Mouse (Mus musculus): ENCODE results near the gene Mov10. TPM values are rescaled to one million over a fixed set of nuclear protein-coding genes. Genes with fewer than 3 reads are reported as not detected.

Gene Mov10
- polyA plus RNA-seq, 1 experiment = 13.5 TPM

GRCm38 (mm10) chr3:104788075-104788474, 30.3 kb downstream of the Mov10 start, which contains the start of gene Rhoc:
Gene Rhoc (plus strand): TSS chr3:104788375.
- no peak for TF ChIP-seq POLR2A (IDR thresholded peaks at IDR 0.05; ENCODE audit: borderline replicate concordance, extremely low read depth, low read depth, low read length)
- TF ChIP-seq CTCF (IDR thresholded peaks at IDR 0.05; ENCODE audit: insufficient read depth, low read length) = no peak
- Histone ChIP-seq H3K4me1 (ENCODE audit: control insufficient read depth, insufficient read depth, low read length) (peaks cover 12% of the 10 kb centered on the region), H3K4me3 (replicated peaks; ENCODE audit: extremely low read depth, low read depth, low read length) (peak within 1 kb of the TSS; percentile 70)
- WGBS = 22% methylated on average over 3 of the region's 3 CpGs
- no peak for DNase-seq

GRCm38 (mm10) chr3:104785284-104785683, 33.1 kb downstream of the Mov10 start:
- no peak for DNase-seq
- Histone ChIP-seq H3K4me1 (ENCODE audit: control insufficient read depth, insufficient read depth, low read length) (peaks cover 24% of the 10 kb centered on the region), H3K4me3 (replicated peaks; ENCODE audit: extremely low read depth, low read depth, low read length) (no peak overlapping the region)
- TF ChIP-seq CTCF (IDR thresholded peaks at IDR 0.05; ENCODE audit: insufficient read depth, low read length) (no peak), POLR2A (IDR thresholded peaks at IDR 0.05; ENCODE audit: borderline replicate concordance, extremely low read depth, low read depth, low read length) (no peak)
- WGBS = 97% methylated on average over 6 of the region's 6 CpGs

- TF ChIP-seq POLR2A (IDR thresholded peaks at IDR 0.05; ENCODE audit: borderline replicate concordance, extremely low read depth, low read depth, low read length) (no peak), CTCF (IDR thresholded peaks at IDR 0.05; ENCODE audit: insufficient read depth, low read length) (no peak)
- no peak for DNase-seq
- Histone ChIP-seq H3K4me3 (replicated peaks; ENCODE audit: extremely low read depth, low read depth, low read length) (no peak overlapping the region), H3K4me1 (ENCODE audit: control insufficient read depth, insufficient read depth, low read length) (peaks cover 24% of the 10 kb centered on the region)
- 43% methylated on average over 14 of the region's 14 CpGs for WGBS
These were observed 34.3 kb downstream of the Mov10 start for GRCm38 (mm10) chr3:104783971-104784500.

GRCm38 (mm10) chr3:104782061-104782681, 36.2 kb downstream of the Mov10 start:
- DNase-seq = no peak
- no peak for TF ChIP-seq CTCF (IDR thresholded peaks at IDR 0.05; ENCODE audit: insufficient read depth, low read length)
- no peak for TF ChIP-seq POLR2A (IDR thresholded peaks at IDR 0.05; ENCODE audit: borderline replicate concordance, extremely low read depth, low read depth, low read length)

GRCm38 (mm10) chr3:104781471-104781903, 36.9 kb downstream of the Mov10 start, which contains the start of gene Fam19a3:
Gene Fam19a3 (minus strand): TSS chr3:104781840.
- H3K4me1 ChIP-seq (ENCODE audit: control insufficient read depth, insufficient read depth, low read length) = peaks cover 27% of the 10 kb centered on the region
- no peak for TF ChIP-seq POLR2A (IDR thresholded peaks at IDR 0.05; ENCODE audit: borderline replicate concordance, extremely low read depth, low read depth, low read length)
- no peak for TF ChIP-seq CTCF (IDR thresholded peaks at IDR 0.05; ENCODE audit: insufficient read depth, low read length)
- H3K4me3 ChIP-seq (replicated peaks; ENCODE audit: extremely low read depth, low read depth, low read length) = peak within 1 kb of the TSS; percentile 49
- under 1% methylated on average over 26 of the region's 26 CpGs for WGBS
- no peak for DNase-seq

More at GRCm38 (mm10) chr3:104782061-104782681, 36.2 kb downstream of the Mov10 start:
- H3K4me3 ChIP-seq (replicated peaks; ENCODE audit: extremely low read depth, low read depth, low read length) = peak overlapping the region; percentile 49
- H3K4me1 ChIP-seq (ENCODE audit: control insufficient read depth, insufficient read depth, low read length) = peaks cover 26% of the 10 kb centered on the region
- WGBS = 22% methylated on average over 12 of the region's 12 CpGs

GRCm38 (mm10) chr3:104780561-104781420, 37.6 kb downstream of the Mov10 start, which contains the start of gene Ppm1j:
Gene Ppm1j (plus strand): TSS chr3:104781056.
- H3K4me1 ChIP-seq (ENCODE audit: control insufficient read depth, insufficient read depth, low read length) = peaks cover 27% of the 10 kb centered on the region
- peak; percentile 81 for DNase-seq
- 2% methylated on average over 56 of the region's 56 CpGs for WGBS

GRCm38 (mm10) chr3:104779949-104780348, 38.4 kb downstream of the Mov10 start:
- 2% methylated on average over 7 of the region's 7 CpGs for WGBS
- peak; percentile 93 for TF ChIP-seq CTCF (IDR thresholded peaks at IDR 0.05; ENCODE audit: insufficient read depth, low read length)
- TF ChIP-seq POLR2A (IDR thresholded peaks at IDR 0.05; ENCODE audit: borderline replicate concordance, extremely low read depth, low read depth, low read length) = no peak
- peak; percentile 62 for DNase-seq
- Histone ChIP-seq H3K4me3 (replicated peaks; ENCODE audit: extremely low read depth, low read depth, low read length) (no peak overlapping the region), H3K4me1 (ENCODE audit: control insufficient read depth, insufficient read depth, low read length) (peaks cover 27% of the 10 kb centered on the region)

More at GRCm38 (mm10) chr3:104780561-104781420, 37.6 kb downstream of the Mov10 start, which contains the start of gene Ppm1j:
- TF ChIP-seq CTCF (IDR thresholded peaks at IDR 0.05; ENCODE audit: insufficient read depth, low read length) (no peak), POLR2A (IDR thresholded peaks at IDR 0.05; ENCODE audit: borderline replicate concordance, extremely low read depth, low read depth, low read length) (no peak)
- peak within 1 kb of the TSS; percentile 49 for H3K4me3 ChIP-seq (replicated peaks; ENCODE audit: extremely low read depth, low read depth, low read length)

- no peak overlapping the region for H3K4me3 ChIP-seq (replicated peaks; ENCODE audit: extremely low read depth, low read depth, low read length)
- TF ChIP-seq CTCF (IDR thresholded peaks at IDR 0.05; ENCODE audit: insufficient read depth, low read length) (no peak), POLR2A (IDR thresholded peaks at IDR 0.05; ENCODE audit: borderline replicate concordance, extremely low read depth, low read depth, low read length) (no peak)
- DNase-seq = no peak
- 8% methylated on average over 20 of the region's 20 CpGs for WGBS
- peaks cover 20% of the 10 kb centered on the region for H3K4me1 ChIP-seq (ENCODE audit: control insufficient read depth, insufficient read depth, low read length)
These were observed 41.0 kb downstream of the Mov10 start for GRCm38 (mm10) chr3:104777342-104777741.

- no peak for DNase-seq
- Histone ChIP-seq H3K4me3 (replicated peaks; ENCODE audit: extremely low read depth, low read depth, low read length) (no peak overlapping the region), H3K4me1 (ENCODE audit: control insufficient read depth, insufficient read depth, low read length) (peaks cover 3% of the 10 kb centered on the region; the same call in 1 of the 2 replicates)
- WGBS = 85% methylated on average over 7 of the region's 7 CpGs
- no peak for TF ChIP-seq CTCF (IDR thresholded peaks at IDR 0.05; ENCODE audit: insufficient read depth, low read length)
- no peak for TF ChIP-seq POLR2A (IDR thresholded peaks at IDR 0.05; ENCODE audit: borderline replicate concordance, extremely low read depth, low read depth, low read length)
These were observed 45.1 kb downstream of the Mov10 start for GRCm38 (mm10) chr3:104773301-104773700.
